Mouse (Mus musculus) hindlimb bud, embryonic 11.5 days (tissue): ENCODE results near the gene Fmc1.
"Not testable (repeated sequence)": the region's sequence is repeated elsewhere in the genome, so short reads cannot be mapped to it uniquely, and the experiment has no call there.

Experiments
- DNase-seq: peaks from one replicate; pipeline ENCODE4 v3.0.0-alpha.2; 2012; ENCODE audit warnings: low read depth, low spot score; ENCODE audit errors: extremely low spot score

Fmc1 gene

GRCm38 (mm10) chr6:38533428-38534405 lies at the start of gene Fmc1:
TSS of gene Fmc1 (plus strand) at chr6:38533502.
- peak; percentile 100 for DNase-seq

GRCm38 (mm10) chr6:38492550-38492949 lies 40.8 kb upstream of the Fmc1 start:
- peak; percentile 14 for DNase-seq

- no peak for DNase-seq
Measured at GRCm38 (mm10) chr6:38495641-38496040, 37.7 kb upstream of the Fmc1 start.

GRCm38 (mm10) chr6:38512096-38512495 lies 21.2 kb upstream of the Fmc1 start:
- DNase-seq = no peak

- DNase-seq = no peak
Measured at GRCm38 (mm10) chr6:38512830-38513229, 20.5 kb upstream of the Fmc1 start.

GRCm38 (mm10) chr6:38515201-38515600 lies 18.1 kb upstream of the Fmc1 start:
- DNase-seq = no peak

- no peak for DNase-seq
Measured at GRCm38 (mm10) chr6:38523851-38524250, 9.5 kb upstream of the Fmc1 start.

GRCm38 (mm10) chr6:38531211-38531820 lies 2.0 kb upstream of the Fmc1 start:
- DNase-seq = no peak

GRCm38 (mm10) chr6:38532500-38533420 lies 542 bp upstream of the Fmc1 start:
- DNase-seq = no peak

- no peak for DNase-seq
Measured at GRCm38 (mm10) chr6:38534640-38535365, 1.5 kb downstream of the Fmc1 start.

- DNase-seq = no peak
Measured at GRCm38 (mm10) chr6:38535366-38535690, 2.0 kb downstream of the Fmc1 start.

GRCm38 (mm10) chr6:38535788-38536187 lies 2.5 kb downstream of the Fmc1 start:
- DNase-seq = no peak

- DNase-seq = not testable (repeated sequence)
Measured at GRCm38 (mm10) chr6:38544141-38544540, 10.8 kb downstream of the Fmc1 start.

GRCm38 (mm10) chr6:38547005-38547404 lies 13.7 kb downstream of the Fmc1 start:
- not testable (repeated sequence) for DNase-seq

GRCm38 (mm10) chr6:38547707-38548106 lies 14.4 kb downstream of the Fmc1 start:
- DNase-seq = no peak

- DNase-seq = not testable (repeated sequence)
Measured at GRCm38 (mm10) chr6:38548595-38548994, 15.3 kb downstream of the Fmc1 start.

- not testable (repeated sequence) for DNase-seq
Measured at GRCm38 (mm10) chr6:38549840-38550239, 16.5 kb downstream of the Fmc1 start.

- no peak for DNase-seq
Measured at GRCm38 (mm10) chr6:38550250-38551061, 17.2 kb downstream of the Fmc1 start.
